Mouse (Mus musculus) G1E (cell line): ENCODE measurements around the gene Gm38394. TPM values are rescaled to one million over a fixed set of nuclear protein-coding genes. Genes with fewer than 3 reads are reported as not detected.
"Not testable (repeated sequence)": the region's sequence is repeated elsewhere in the genome, so short reads cannot be mapped to it uniquely, and the experiment has no call there.

ENCODE experiments used
- ATAC-seq: 2 replicates; pipeline ENCODE4 v1.8.0; 2016; ENCODE audit warnings: mild to moderate bottlenecking; ENCODE audit not compliant: insufficient number of reproducible peaks, poor library complexity, low FRiP score, severe bottlenecking; ENCODE audit errors: extremely low read depth
- DNase-seq: peaks from one replicate; pipeline ENCODE4 v3.0.0; 2012; ENCODE audit warnings: low spot score
- H3K27me3 ChIP-seq: 2 replicates; pipeline ENCODE4 v1.6.1; 2012; ENCODE audit warnings: mild to moderate bottlenecking, low read length, inconsistent platforms; ENCODE audit not compliant: insufficient read depth
- H3K36me3 ChIP-seq: replicated peaks from 2 replicates; pipeline ENCODE3; 2012; ENCODE audit warnings: mild to moderate bottlenecking, inconsistent platforms
- H3K4me1 ChIP-seq: 2 replicates; pipeline ENCODE4 v1.6.1; 2012; ENCODE audit warnings: low read depth, low read length, inconsistent platforms, mixed read lengths; ENCODE audit not compliant: insufficient read depth
- H3K4me3 ChIP-seq: 2 replicates; pipeline ENCODE4 v1.5.1; 2012; ENCODE audit warnings: low read depth, mild to moderate bottlenecking, inconsistent platforms, low read length, moderate library complexity, mixed read lengths
- H3K9me3 ChIP-seq: replicated peaks from 2 replicates; pipeline ENCODE4 v1.6.1; 2012; ENCODE audit warnings: inconsistent platforms
- CTCF ChIP-seq: IDR thresholded peaks from 2 replicates; pipeline ENCODE4 v1.5.1; 2012; ENCODE audit warnings: low read depth, low read length, inconsistent platforms, mixed read lengths
- GATA1 ChIP-seq: IDR thresholded peaks from 2 replicates; pipeline ENCODE4 v1.6.1; 2012; ENCODE audit warnings: borderline replicate concordance, low read length, inconsistent platforms, mixed read lengths
- GATA2 ChIP-seq: IDR thresholded peaks from 2 replicates; pipeline ENCODE4 v1.6.1; 2012; ENCODE audit warnings: low read depth, low read length, inconsistent platforms, borderline replicate concordance
- POLR2AphosphoS5 ChIP-seq: IDR thresholded peaks from 2 replicates; pipeline ENCODE4 v1.6.1; 2012; ENCODE audit warnings: low read depth, low read length, inconsistent platforms; ENCODE audit not compliant: insufficient replicate concordance
- TAL1 ChIP-seq: conservative IDR thresholded peaks from 2 replicates; pipeline ENCODE4 v1.6.1; 2012; ENCODE audit warnings: low read depth, low read length, inconsistent platforms, mixed read lengths
- polyA plus RNA-seq: library from polyadenylated mRNA; stranded (reverse); fragments of >175 nt; gene quantifications from 2 replicates; pipeline ENCODE4 v1.2.3, GENCODE M21; 2012
- total RNA-seq, 2 experiments: library from RNA; stranded (forward) in 1 of 2; stranded (reverse) in 1 of 2; fragments of 200-1000 nt in 1 of 2; fragments of >200 nt in 1 of 2; fragmentation: Nextera tagmentation in 1 of 2; gene quantifications; 2 replicates each; pipeline ENCODE4 v1.2.3; 2014 to 2017

The Gm38394 gene
- total and polyA plus RNA-seq, 3 experiments: 7.9 to 74.9 (median 22.2) TPM

GRCm38 (mm10) chr1:133667721-133668120 is 6.6 kb upstream of the Gm38394 start:
- no peak for ATAC-seq
- no peak for TF ChIP-seq TAL1
- TF ChIP-seq GATA2: no peak
- no peak for TF ChIP-seq POLR2AphosphoS5
- TF ChIP-seq GATA1: no peak
- no peak for TF ChIP-seq CTCF
- H3K4me3 ChIP-seq: no peak overlapping the region
- H3K9me3 ChIP-seq: no peaks in the 10 kb centered on the region
- no peaks in the 10 kb centered on the region for H3K36me3 ChIP-seq
- H3K4me1 ChIP-seq: peaks cover 32% of the 10 kb centered on the region
- no peak for DNase-seq
- H3K27me3 ChIP-seq: peaks cover 3% of the 10 kb centered on the region; the same call in 1 of the 2 replicates

DNA sequence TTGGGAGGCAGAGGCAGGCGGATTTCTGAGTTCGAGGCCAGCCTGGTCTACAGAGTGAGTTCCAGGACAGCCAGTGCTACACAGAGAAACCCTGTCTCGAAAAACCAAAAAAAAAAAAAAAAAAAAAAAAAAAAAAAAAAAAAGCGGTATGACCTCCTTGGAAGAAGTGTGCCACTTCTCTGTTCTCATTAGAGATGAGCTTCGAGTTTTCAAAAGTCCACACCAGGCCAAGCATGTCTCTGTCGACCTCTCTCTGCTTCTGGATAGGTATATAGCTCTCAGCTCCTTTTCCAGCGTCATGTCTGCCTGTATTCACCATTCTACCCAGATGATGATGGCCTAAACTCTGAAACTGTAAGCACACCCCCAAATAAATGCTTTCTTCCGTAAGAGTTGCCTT is 4.6 kb upstream of the Gm38394 start:
- not testable (repeated sequence) for DNase-seq, H3K27me3 ChIP-seq, H3K9me3 ChIP-seq, H3K36me3 ChIP-seq, H3K4me3 ChIP-seq, ATAC-seq
- peaks cover 31% of the 10 kb centered on the region for H3K4me1 ChIP-seq

DNA sequence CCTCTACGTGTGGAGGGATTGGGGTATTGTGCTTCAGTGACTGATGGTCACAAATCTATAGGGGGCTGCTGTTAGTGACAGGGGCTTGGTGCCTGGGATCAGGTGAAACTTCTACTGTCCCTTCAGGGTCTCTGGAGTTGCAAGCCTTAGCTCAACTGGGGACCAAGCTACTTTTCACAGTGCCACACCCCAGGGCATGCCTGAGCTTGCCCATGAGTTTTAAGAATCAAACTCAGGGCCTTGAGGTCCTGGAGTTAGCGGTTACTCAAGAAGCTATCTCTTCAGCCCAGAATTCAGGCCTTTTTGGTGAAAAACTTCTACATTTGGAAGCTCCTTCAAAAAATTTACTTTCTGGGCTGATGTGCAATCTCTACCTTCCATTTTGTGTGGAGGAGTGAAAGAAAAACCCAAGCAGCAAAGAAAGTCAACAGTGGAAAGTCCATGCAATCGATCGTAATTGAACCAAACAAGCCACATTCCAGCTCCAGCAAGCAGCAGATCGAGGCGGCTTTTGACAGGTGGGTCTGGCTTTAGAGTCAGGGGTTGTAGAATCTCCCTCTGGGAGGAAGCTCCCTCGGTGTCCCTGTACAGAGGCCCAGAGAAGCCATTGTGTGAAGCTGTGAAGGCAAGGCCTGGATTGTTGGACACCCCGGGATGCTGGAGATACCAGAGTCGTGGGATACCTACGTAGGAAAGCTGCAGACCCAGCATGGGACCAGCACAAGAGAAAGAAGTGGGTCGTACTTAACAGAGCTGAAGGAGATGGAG is 3.3 kb upstream of the Gm38394 start:
- DNase-seq: no peak
- ATAC-seq: no peak
- Histone ChIP-seq H3K27me3 (no peaks in the 10 kb centered on the region), H3K4me1 (peaks cover 33% of the 10 kb centered on the region), H3K9me3 (no peaks in the 10 kb centered on the region), H3K36me3 (peaks cover 5% of the 10 kb centered on the region), H3K4me3 (peak overlapping the region; percentile 28; the same call in 1 of the 2 replicates)
- no peak for TF ChIP-seq CTCF
- TF ChIP-seq GATA2: no peak
- TF ChIP-seq POLR2AphosphoS5: no peak
- TF ChIP-seq TAL1: no peak
- TF ChIP-seq GATA1: no peak

DNA sequence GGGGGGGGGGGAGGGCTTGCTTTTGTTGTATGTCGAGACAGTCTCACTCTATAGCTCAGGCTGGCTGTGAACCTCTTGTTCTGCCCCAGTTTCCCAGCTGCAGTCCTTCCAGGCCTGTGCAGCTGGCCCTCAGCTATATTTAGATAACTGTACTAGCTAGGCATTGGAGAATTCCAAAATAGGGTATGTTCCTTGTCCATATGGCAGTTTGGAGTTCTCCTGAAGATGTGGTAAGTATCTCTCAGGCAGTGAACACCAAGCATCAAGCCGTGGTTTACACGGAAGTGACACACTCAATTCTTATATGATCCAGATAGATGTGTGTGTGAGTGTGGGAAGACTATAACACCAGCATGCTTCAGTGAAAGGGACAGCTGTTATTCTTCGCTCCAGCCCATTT is 2.3 kb upstream of the Gm38394 start:
- Histone ChIP-seq H3K4me3 (no peak overlapping the region), H3K27me3 (no peaks in the 10 kb centered on the region), H3K9me3 (no peaks in the 10 kb centered on the region), H3K4me1 (peaks cover 42% of the 10 kb centered on the region), H3K36me3 (peaks cover 14% of the 10 kb centered on the region)
- no peak for ATAC-seq
- TF ChIP-seq GATA1: no peak
- no peak for TF ChIP-seq CTCF
- TF ChIP-seq POLR2AphosphoS5: no peak
- no peak for TF ChIP-seq TAL1
- no peak for TF ChIP-seq GATA2
- no peak for DNase-seq

DNA sequence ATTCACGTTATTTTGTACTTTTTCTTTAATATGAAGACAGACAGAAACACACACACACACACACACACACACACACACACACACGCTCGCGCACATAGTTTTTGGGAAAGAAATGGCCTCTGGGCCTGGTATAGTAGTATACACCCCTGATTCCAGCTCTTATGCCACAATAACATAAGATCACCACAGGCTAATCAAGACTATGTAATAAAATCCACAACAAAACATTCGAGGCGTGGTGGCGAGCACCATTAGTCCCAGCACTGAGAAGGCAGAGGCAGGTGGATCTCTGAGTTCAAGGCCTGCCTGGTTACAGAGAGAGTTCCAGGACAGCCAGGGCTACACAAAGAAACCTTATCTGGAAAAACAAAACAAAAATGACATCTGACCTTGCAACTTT is 1.8 kb upstream of the Gm38394 start:
- TF ChIP-seq GATA1: no peak
- no peak for TF ChIP-seq GATA2
- no peak for TF ChIP-seq POLR2AphosphoS5
- no peak for TF ChIP-seq TAL1
- TF ChIP-seq CTCF: no peak
- ATAC-seq (no peak), DNase-seq (no peak)
- peaks cover 47% of the 10 kb centered on the region for H3K4me1 ChIP-seq
- H3K9me3 ChIP-seq: no peaks in the 10 kb centered on the region
- no peak overlapping the region for H3K4me3 ChIP-seq
- peaks cover 19% of the 10 kb centered on the region for H3K36me3 ChIP-seq
- H3K27me3 ChIP-seq: no peaks in the 10 kb centered on the region

GRCm38 (mm10) chr1:133660466-133661202 is 484 bp downstream of the Gm38394 start, which contains the start of gene Zbed6:
Gene Zbed6 (minus strand): TSS chr1:133660885.
- TF ChIP-seq GATA2: no peak
- no peak for TF ChIP-seq POLR2AphosphoS5
- TF ChIP-seq CTCF: no peak
- no peak for TF ChIP-seq TAL1
- no peak for TF ChIP-seq GATA1
- DNase-seq (peak; percentile 48), ATAC-seq (peak; percentile 2; the same call in 1 of the 2 replicates)
- no peaks in the 10 kb centered on the region for H3K27me3 ChIP-seq
- peak within 1 kb of the TSS; percentile 76 for H3K4me3 ChIP-seq
- H3K36me3 ChIP-seq: peaks cover 40% of the 10 kb centered on the region
- H3K9me3 ChIP-seq: no peaks in the 10 kb centered on the region
- peaks cover 64% of the 10 kb centered on the region for H3K4me1 ChIP-seq
